Mouse (Mus musculus) limb, embryonic 15.5 days (tissue): ENCODE results near the gene Zfp36l2. TPM values are rescaled to one million over a fixed set of nuclear protein-coding genes. Genes with fewer than 3 reads are reported as not detected.

Experiments used
- ATAC-seq: fragments of 200-750 bp; cut with Nextera tagmentation; 2 replicates; pipeline ENCODE4 v1.8.0; 2017; ENCODE audit warnings: low read depth, moderate TSS enrichment; ENCODE audit not compliant: insufficient number of reproducible peaks, low FRiP score, low TSS enrichment
- H3K27ac ChIP-seq: fragments of 300-500 bp; sonication (generic); 2 replicates; pipeline ENCODE4 v1.5.1; 2015; ENCODE audit warnings: moderate library complexity, mild to moderate bottlenecking, inconsistent platforms
- H3K27me3 ChIP-seq: fragments of 300-500 bp; sonication (generic); 2 replicates; pipeline ENCODE4 v1.6.1; 2015; ENCODE audit warnings: inconsistent platforms
- H3K36me3 ChIP-seq: fragments of 300-500 bp; sonication (generic); 2 replicates; pipeline ENCODE4 v1.6.1; 2015; ENCODE audit warnings: inconsistent platforms
- H3K4me1 ChIP-seq: fragments of 300-500 bp; sonication (generic); 2 replicates; pipeline ENCODE4 v1.6.1; 2015; ENCODE audit warnings: inconsistent platforms
- H3K4me2 ChIP-seq: fragments of 300-500 bp; sonication (generic); 2 replicates; pipeline ENCODE4 v1.6.1; 2015; ENCODE audit warnings: mild to moderate bottlenecking, inconsistent platforms
- H3K4me3 ChIP-seq: fragments of 300-500 bp; sonication (generic); 2 replicates; pipeline ENCODE4 v1.5.1; 2015; ENCODE audit warnings: mild to moderate bottlenecking, inconsistent platforms
- H3K9ac ChIP-seq: fragments of 300-500 bp; sonication (generic); 2 replicates; pipeline ENCODE4 v1.6.1; 2015; ENCODE audit warnings: inconsistent platforms
- H3K9me3 ChIP-seq: fragments of 300-500 bp; sonication (generic); 2 replicates; pipeline ENCODE4 v1.6.1; 2016; ENCODE audit warnings: inconsistent platforms
- WGBS: fragments of 180-500 bp; shearing (Covaris S2); methylation state at CpG from one replicate; pipeline ENCODE4 v1.1.7; 2015; 5-methylcytosine and 5-hydroxymethylcytosine counted together
- polyA plus RNA-seq: library from polyadenylated mRNA; unstranded; fragments of >200 nt; fragmentation: Nextera tagmentation; extraction: Ambion mirVana; gene quantifications from 2 replicates; pipeline ENCODE4 v1.2.1, GENCODE M21; 2015

Zfp36l2 gene
- polyA plus RNA-seq, 1 experiment from 2014 or later: 22.5 TPM

- Histone ChIP-seq H3K36me3 (no peaks in the 10 kb centered on the region), H3K27me3 (peaks cover 13% of the 10 kb centered on the region; the same call in 1 of the 2 replicates), H3K27ac (no peak overlapping the region), H3K9me3 (no peaks in the 10 kb centered on the region), H3K4me2 (no peak overlapping the region), H3K9ac (no peak overlapping the region), H3K4me3 (no peak overlapping the region), H3K4me1 (peaks cover 36% of the 10 kb centered on the region)
- 45% methylated on average over 13 of the region's 13 CpGs for WGBS
- no peak for ATAC-seq
Observed at GRCm38 (mm10) chr17:84156227-84156573, 31.5 kb downstream of the Zfp36l2 start.

- no peaks in the 10 kb centered on the region for H3K36me3 ChIP-seq
- no peak overlapping the region for H3K4me3 ChIP-seq
- WGBS: 70% methylated on average over 8 of the region's 8 CpGs
- H3K27ac ChIP-seq: no peak overlapping the region
- H3K4me1 ChIP-seq: peaks cover 32% of the 10 kb centered on the region
- no peak overlapping the region for H3K4me2 ChIP-seq
- no peak for ATAC-seq
- peaks cover 13% of the 10 kb centered on the region; the same call in 1 of the 2 replicates for H3K27me3 ChIP-seq
- H3K9ac ChIP-seq: no peak overlapping the region
- no peaks in the 10 kb centered on the region for H3K9me3 ChIP-seq
Observed at GRCm38 (mm10) chr17:84155516-84156226, 32.1 kb downstream of the Zfp36l2 start.

- no peak for ATAC-seq
- 89% methylated on average over 6 of the region's 6 CpGs for WGBS
- Histone ChIP-seq H3K4me3 (no peak overlapping the region), H3K9ac (no peak overlapping the region), H3K36me3 (no peaks in the 10 kb centered on the region), H3K27ac (no peak overlapping the region), H3K9me3 (no peaks in the 10 kb centered on the region), H3K27me3 (peaks cover 13% of the 10 kb centered on the region; the same call in 1 of the 2 replicates), H3K4me1 (peaks cover 34% of the 10 kb centered on the region), H3K4me2 (no peak overlapping the region)
Observed at GRCm38 (mm10) chr17:84155029-84155338, 32.8 kb downstream of the Zfp36l2 start.

GRCm38 (mm10) chr17:84154302-84155028, 33.3 kb downstream of the Zfp36l2 start:
- H3K9ac ChIP-seq: no peak overlapping the region
- H3K4me1 ChIP-seq: peaks cover 39% of the 10 kb centered on the region
- no peaks in the 10 kb centered on the region for H3K9me3 ChIP-seq
- 80% methylated on average over 11 of the region's 11 CpGs for WGBS
- no peaks in the 10 kb centered on the region for H3K36me3 ChIP-seq
- peaks cover 13% of the 10 kb centered on the region; the same call in 1 of the 2 replicates for H3K27me3 ChIP-seq
- H3K27ac ChIP-seq: no peak overlapping the region
- H3K4me2 ChIP-seq: no peak overlapping the region
- H3K4me3 ChIP-seq: no peak overlapping the region
- ATAC-seq: no peak

GRCm38 (mm10) chr17:84152976-84153786, 34.6 kb downstream of the Zfp36l2 start:
- Histone ChIP-seq H3K36me3 (no peaks in the 10 kb centered on the region), H3K4me3 (no peak overlapping the region), H3K9ac (no peak overlapping the region), H3K27me3 (peaks cover 13% of the 10 kb centered on the region; the same call in 1 of the 2 replicates), H3K4me2 (no peak overlapping the region), H3K9me3 (no peaks in the 10 kb centered on the region), H3K27ac (no peak overlapping the region), H3K4me1 (peaks cover 52% of the 10 kb centered on the region)
- no peak for ATAC-seq
- 68% methylated on average over 12 of the region's 12 CpGs for WGBS

- peaks cover 55% of the 10 kb centered on the region for H3K4me1 ChIP-seq
Observed at GRCm38 (mm10) chr17:84152206-84152975, 35.4 kb downstream of the Zfp36l2 start.

GRCm38 (mm10) chr17:84151306-84151705, 36.4 kb downstream of the Zfp36l2 start:
- H3K4me3 ChIP-seq: no peak overlapping the region
- H3K9me3 ChIP-seq: no peaks in the 10 kb centered on the region
- H3K4me2 ChIP-seq: no peak overlapping the region
- ATAC-seq: no peak
- WGBS: 59% methylated on average over 6 of the region's 6 CpGs
- no peak overlapping the region for H3K9ac ChIP-seq
- H3K36me3 ChIP-seq: no peaks in the 10 kb centered on the region
- 0 out of 2 replicates have a peak, but pooled peaks cover 5% of the 10 kb centered on the region for H3K27me3 ChIP-seq
- peaks cover 61% of the 10 kb centered on the region for H3K4me1 ChIP-seq
- no peak overlapping the region for H3K27ac ChIP-seq

More at GRCm38 (mm10) chr17:84152206-84152975, 35.4 kb downstream of the Zfp36l2 start:
- Histone ChIP-seq H3K4me3 (no peak overlapping the region), H3K9ac (no peak overlapping the region), H3K4me2 (no peak overlapping the region), H3K9me3 (no peaks in the 10 kb centered on the region), H3K36me3 (no peaks in the 10 kb centered on the region), H3K27ac (no peak overlapping the region), H3K27me3 (peaks cover 8% of the 10 kb centered on the region; the same call in 1 of the 2 replicates)
- no peak for ATAC-seq
- 39% methylated on average over 6 of the region's 6 CpGs for WGBS

- WGBS: 79% methylated on average over 8 of the region's 8 CpGs
- no peaks in the 10 kb centered on the region for H3K9me3 ChIP-seq
- no peak overlapping the region for H3K4me2 ChIP-seq
- peaks cover 66% of the 10 kb centered on the region for H3K4me1 ChIP-seq
- no peak overlapping the region for H3K27ac ChIP-seq
- no peak for ATAC-seq
- no peaks in the 10 kb centered on the region for H3K36me3 ChIP-seq
- H3K27me3 ChIP-seq: no peaks in the 10 kb centered on the region
- no peak overlapping the region for H3K4me3 ChIP-seq
- no peak overlapping the region for H3K9ac ChIP-seq
Observed at GRCm38 (mm10) chr17:84150291-84150690, 37.5 kb downstream of the Zfp36l2 start.

- Histone ChIP-seq H3K4me2 (no peak overlapping the region), H3K9ac (no peak overlapping the region), H3K27me3 (no peaks in the 10 kb centered on the region), H3K4me1 (peaks cover 69% of the 10 kb centered on the region), H3K9me3 (no peaks in the 10 kb centered on the region), H3K27ac (peak overlapping the region; percentile 87), H3K36me3 (no peaks in the 10 kb centered on the region), H3K4me3 (no peak overlapping the region)
- WGBS: 57% methylated on average over 5 of the region's 5 CpGs
- no peak for ATAC-seq
Observed at GRCm38 (mm10) chr17:84149566-84149965, 38.2 kb downstream of the Zfp36l2 start.

GRCm38 (mm10) chr17:84148499-84149484, 39.0 kb downstream of the Zfp36l2 start:
- peak; percentile 82 for ATAC-seq
- Histone ChIP-seq H3K9me3 (no peaks in the 10 kb centered on the region), H3K4me3 (no peak overlapping the region), H3K9ac (no peak overlapping the region), H3K27me3 (no peaks in the 10 kb centered on the region), H3K27ac (peak overlapping the region; percentile 87), H3K4me1 (peaks cover 70% of the 10 kb centered on the region), H3K36me3 (no peaks in the 10 kb centered on the region), H3K4me2 (no peak overlapping the region)
- 25% methylated on average over 11 of the region's 11 CpGs for WGBS
